Mouse (Mus musculus): ENCODE data around the gene Wipf1. TPM values are rescaled to one million over a fixed set of nuclear protein-coding genes. Genes with fewer than 3 reads are reported as not detected.

Gene Wipf1
- polyA plus RNA-seq, 1 experiment from 2014 or later = 1.9 TPM

- no peak overlapping the region for H3K4me2 ChIP-seq (replicated peaks)
- H3K36me3 ChIP-seq = no peaks in the 10 kb centered on the region
- H3K4me3 ChIP-seq = no peak overlapping the region
- H3K4me1 ChIP-seq = no peaks in the 10 kb centered on the region
- no peak overlapping the region for H3K9ac ChIP-seq (replicated peaks)
- 42% methylated on average over 1 of the region's 1 CpGs for WGBS
- H3K27me3 ChIP-seq = no peaks in the 10 kb centered on the region
- no peaks in the 10 kb centered on the region for H3K9me3 ChIP-seq
- no peak overlapping the region for H3K27ac ChIP-seq (replicated peaks)
- ATAC-seq (replicated peaks) = no peak
These were observed 10.2 kb upstream of the Wipf1 start for GRCm38 (mm10) chr2:73539697-73540096.

DNA sequence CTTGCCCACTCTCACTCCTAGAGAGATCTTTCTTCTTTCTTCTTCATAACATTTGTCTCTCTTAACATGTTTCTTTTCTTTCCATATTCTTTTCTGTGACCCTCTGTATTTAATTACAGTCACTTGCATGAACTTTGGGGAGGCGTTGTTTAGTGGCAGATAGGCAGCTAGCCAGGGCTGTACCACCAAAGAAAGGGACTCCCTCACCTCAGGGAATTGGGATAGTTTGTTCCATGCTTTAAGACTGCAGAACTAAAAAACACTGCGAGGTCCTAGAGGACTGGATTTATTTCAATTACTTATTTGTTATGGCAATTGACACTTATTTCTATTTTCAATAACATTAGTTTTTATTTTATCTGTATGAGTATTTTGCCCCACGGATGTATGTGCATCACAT lies 9.6 kb upstream of the Wipf1 start:
- H3K4me2 ChIP-seq (replicated peaks) = no peak overlapping the region
- H3K4me1 ChIP-seq = no peaks in the 10 kb centered on the region
- H3K27me3 ChIP-seq = no peaks in the 10 kb centered on the region
- 84% methylated on average over 3 of the region's 3 CpGs for WGBS
- no peaks in the 10 kb centered on the region for H3K9me3 ChIP-seq
- no peak overlapping the region for H3K9ac ChIP-seq (replicated peaks)
- no peaks in the 10 kb centered on the region for H3K36me3 ChIP-seq
- H3K27ac ChIP-seq (replicated peaks) = no peak overlapping the region
- no peak for ATAC-seq (replicated peaks)
- no peak overlapping the region for H3K4me3 ChIP-seq

DNA sequence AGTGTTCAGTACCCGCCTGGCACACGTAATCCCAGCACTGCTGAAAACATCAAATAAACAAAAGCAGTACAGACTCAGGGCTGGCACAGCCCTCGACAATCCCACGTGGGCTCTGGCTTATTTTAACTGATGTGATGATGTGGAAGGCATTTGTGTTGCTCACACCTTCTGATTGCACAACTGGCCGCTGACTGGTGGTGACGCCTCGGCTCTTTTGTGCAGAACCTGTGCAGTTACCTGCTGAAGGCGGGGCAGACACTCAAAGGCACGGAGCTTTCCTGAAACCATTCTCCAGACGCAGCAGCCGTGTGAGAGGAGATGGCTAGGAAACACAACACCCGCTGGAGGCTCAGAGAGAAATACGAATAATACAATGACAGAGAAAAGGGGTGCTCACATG lies 9.1 kb upstream of the Wipf1 start:
- no peak for ATAC-seq (replicated peaks)

GRCm38 (mm10) chr2:73536091-73536783 lies 6.7 kb upstream of the Wipf1 start:
- 84% methylated on average over 15 of the region's 15 CpGs for WGBS
- no peak for ATAC-seq (replicated peaks)
- Histone ChIP-seq H3K27ac (replicated peaks) (no peak overlapping the region), H3K4me2 (replicated peaks) (no peak overlapping the region), H3K4me1 (no peaks in the 10 kb centered on the region), H3K36me3 (no peaks in the 10 kb centered on the region), H3K9me3 (no peaks in the 10 kb centered on the region), H3K27me3 (0 out of 2 replicates have a peak, but pooled peaks cover 2% of the 10 kb centered on the region), H3K9ac (replicated peaks) (no peak overlapping the region), H3K4me3 (no peak overlapping the region)

More for the DNA sequence above, 9.1 kb upstream of the Wipf1 start:
- H3K27me3 ChIP-seq = no peaks in the 10 kb centered on the region
- no peaks in the 10 kb centered on the region for H3K4me1 ChIP-seq
- no peaks in the 10 kb centered on the region for H3K36me3 ChIP-seq
- H3K27ac ChIP-seq (replicated peaks) = no peak overlapping the region
- no peaks in the 10 kb centered on the region for H3K9me3 ChIP-seq
- H3K9ac ChIP-seq (replicated peaks) = no peak overlapping the region
- no peak overlapping the region for H3K4me3 ChIP-seq
- H3K4me2 ChIP-seq (replicated peaks) = no peak overlapping the region
- 78% methylated on average over 13 of the region's 13 CpGs for WGBS

- WGBS = 58% methylated on average over 10 of the region's 10 CpGs
- Histone ChIP-seq H3K36me3 (no peaks in the 10 kb centered on the region), H3K9ac (replicated peaks) (no peak overlapping the region), H3K27me3 (0 out of 2 replicates have a peak, but pooled peaks cover 3% of the 10 kb centered on the region), H3K9me3 (no peaks in the 10 kb centered on the region), H3K4me3 (no peak overlapping the region), H3K4me2 (replicated peaks) (no peak overlapping the region), H3K27ac (replicated peaks) (no peak overlapping the region), H3K4me1 (peaks cover 5% of the 10 kb centered on the region)
- ATAC-seq (replicated peaks) = no peak
These were observed 5.2 kb upstream of the Wipf1 start for GRCm38 (mm10) chr2:73534720-73535119.

DNA sequence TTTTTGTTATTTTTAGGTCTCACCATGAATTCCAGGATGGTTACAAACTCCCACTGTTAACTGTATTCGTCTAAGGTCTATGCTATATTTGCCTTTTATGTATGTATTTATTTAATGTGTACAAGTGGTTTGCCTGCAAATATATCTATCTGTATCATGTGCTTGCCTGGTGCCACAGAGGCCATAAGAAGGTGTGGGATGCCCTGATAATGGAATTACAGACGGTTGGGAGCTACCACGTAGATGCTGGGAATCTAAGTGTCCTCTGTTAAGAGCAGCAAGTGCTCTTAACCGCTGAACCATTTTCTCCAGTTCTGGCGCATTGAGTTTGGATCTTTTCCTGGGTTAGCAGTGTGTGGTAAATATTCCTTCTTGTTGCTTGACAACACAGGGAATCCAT lies 953 bp upstream of the Wipf1 start:
- no peak for ATAC-seq (replicated peaks)
- H3K36me3 ChIP-seq = no peaks in the 10 kb centered on the region
- H3K9ac ChIP-seq (replicated peaks) = no peak overlapping the region
- H3K27me3 ChIP-seq = peaks cover 3% of the 10 kb centered on the region; the same call in 1 of the 2 replicates
- H3K9me3 ChIP-seq = no peaks in the 10 kb centered on the region
- no peak overlapping the region for H3K4me2 ChIP-seq (replicated peaks)
- H3K27ac ChIP-seq (replicated peaks) = no peak overlapping the region
- peaks cover 12% of the 10 kb centered on the region for H3K4me1 ChIP-seq
- WGBS = 76% methylated on average over 5 of the region's 5 CpGs
- H3K4me3 ChIP-seq = no peak overlapping the region

DNA sequence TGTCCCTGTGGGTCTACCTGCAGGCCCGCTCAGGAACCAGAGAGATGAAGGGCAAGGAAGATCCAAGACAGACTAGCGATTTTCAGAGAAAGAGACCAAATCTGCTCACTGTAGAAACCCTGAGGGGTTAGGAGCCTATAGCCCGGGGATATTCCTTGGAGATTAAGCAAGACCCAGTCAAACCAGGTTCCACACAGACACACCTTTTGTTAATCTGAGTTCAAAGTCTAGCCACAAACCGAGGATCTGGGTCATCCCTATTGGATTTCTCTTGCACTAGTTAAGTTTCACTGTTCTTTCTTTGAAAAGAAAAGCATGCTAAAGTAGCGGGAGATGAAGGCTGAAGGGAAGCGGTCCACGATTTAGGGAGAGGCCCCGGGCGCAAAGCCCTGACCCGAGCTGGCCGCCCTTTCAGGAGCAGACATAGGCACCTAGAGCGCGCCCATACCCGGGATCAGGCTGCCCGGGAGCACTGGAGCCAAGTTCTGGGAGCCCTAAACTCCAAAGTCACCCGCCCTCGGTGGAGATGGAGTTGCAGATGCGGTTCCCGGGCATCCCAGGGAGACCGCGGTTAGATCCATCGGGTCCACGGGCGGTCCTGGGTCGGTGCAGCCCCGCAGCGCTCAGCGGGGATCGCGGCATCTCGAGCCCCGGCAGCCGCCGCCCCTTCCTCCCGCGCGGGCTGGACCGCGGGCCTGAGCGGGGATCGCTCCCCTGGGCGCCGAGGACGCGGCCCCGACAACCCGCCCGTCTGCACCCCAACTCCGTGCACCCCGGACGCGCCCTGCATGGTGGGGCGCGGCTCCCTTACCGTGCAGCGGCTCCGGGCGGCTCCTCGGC lies 798 bp downstream of the Wipf1 start:
- peak; percentile 81 for ATAC-seq (replicated peaks)
- no peak overlapping the region for H3K27ac ChIP-seq (replicated peaks)
- no peaks in the 10 kb centered on the region for H3K36me3 ChIP-seq
- peaks cover 3% of the 10 kb centered on the region; the same call in 1 of the 2 replicates for H3K27me3 ChIP-seq
- no peaks in the 10 kb centered on the region for H3K9me3 ChIP-seq
- H3K9ac ChIP-seq (replicated peaks) = peak overlapping the region; percentile 65
- peak overlapping the region; percentile 66 for H3K4me3 ChIP-seq
- H3K4me1 ChIP-seq = peaks cover 12% of the 10 kb centered on the region
- 2% methylated on average over 59 of the region's 59 CpGs for WGBS
- peak overlapping the region; percentile 92 for H3K4me2 ChIP-seq (replicated peaks)

GRCm38 (mm10) chr2:73527956-73528355 lies 1.6 kb downstream of the Wipf1 start:
- no peak overlapping the region for H3K27ac ChIP-seq (replicated peaks)
- no peaks in the 10 kb centered on the region for H3K36me3 ChIP-seq
- 87% methylated on average over 11 of the region's 11 CpGs for WGBS
- peaks cover 12% of the 10 kb centered on the region for H3K4me1 ChIP-seq
- H3K27me3 ChIP-seq = peaks cover 3% of the 10 kb centered on the region; the same call in 1 of the 2 replicates
- ATAC-seq (replicated peaks) = no peak
- no peaks in the 10 kb centered on the region for H3K9me3 ChIP-seq
- H3K4me3 ChIP-seq = no peak overlapping the region
- 0 out of 2 replicates have a peak overlapping the region, but pooled peaks have one; percentile 92 for H3K4me2 ChIP-seq (replicated peaks)
- no peak overlapping the region for H3K9ac ChIP-seq (replicated peaks)

GRCm38 (mm10) chr2:73526691-73527090 lies 2.8 kb downstream of the Wipf1 start:
- 79% methylated on average over 9 of the region's 9 CpGs for WGBS
- Histone ChIP-seq H3K4me2 (replicated peaks) (no peak overlapping the region), H3K4me1 (peaks cover 12% of the 10 kb centered on the region), H3K9me3 (no peaks in the 10 kb centered on the region), H3K4me3 (no peak overlapping the region), H3K36me3 (no peaks in the 10 kb centered on the region), H3K27me3 (peaks cover 3% of the 10 kb centered on the region; the same call in 1 of the 2 replicates), H3K27ac (replicated peaks) (no peak overlapping the region), H3K9ac (replicated peaks) (no peak overlapping the region)
- no peak for ATAC-seq (replicated peaks)

- no peaks in the 10 kb centered on the region for H3K9me3 ChIP-seq
These were observed 6.6 kb downstream of the Wipf1 start for GRCm38 (mm10) chr2:73522891-73523290.

DNA sequence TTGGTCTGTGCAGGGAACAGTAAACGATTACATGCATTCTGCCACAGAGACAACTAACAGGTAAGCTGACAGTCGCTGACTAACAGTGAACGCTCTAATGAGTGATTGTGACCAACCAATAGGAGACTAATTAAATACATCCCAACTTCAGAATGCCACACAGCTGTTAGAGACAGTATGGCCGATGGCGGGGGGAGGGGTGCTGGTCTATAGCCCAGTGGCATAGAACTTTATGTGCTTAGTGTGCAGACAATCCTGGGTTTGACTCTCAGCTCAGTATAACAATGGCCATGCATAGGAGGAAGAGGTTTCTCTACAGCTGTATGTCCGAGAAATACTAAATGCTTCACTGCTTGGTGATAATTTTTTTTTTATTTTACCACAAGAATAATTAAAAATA lies 7.2 kb downstream of the Wipf1 start:
- Histone ChIP-seq H3K9me3 (no peaks in the 10 kb centered on the region), H3K27me3 (no peaks in the 10 kb centered on the region), H3K4me2 (replicated peaks) (no peak overlapping the region), H3K4me1 (no peaks in the 10 kb centered on the region), H3K27ac (replicated peaks) (no peak overlapping the region), H3K9ac (replicated peaks) (no peak overlapping the region), H3K36me3 (no peaks in the 10 kb centered on the region), H3K4me3 (no peak overlapping the region)
- ATAC-seq (replicated peaks) = no peak
- 62% methylated on average over 6 of the region's 6 CpGs for WGBS

More at GRCm38 (mm10) chr2:73522891-73523290, 6.6 kb downstream of the Wipf1 start:
- no peaks in the 10 kb centered on the region; the same call in 1 of the 2 replicates for H3K27me3 ChIP-seq
- H3K4me1 ChIP-seq = no peaks in the 10 kb centered on the region
- no peak overlapping the region for H3K27ac ChIP-seq (replicated peaks)
- WGBS = 70% methylated on average over 8 of the region's 8 CpGs
- H3K4me3 ChIP-seq = no peak overlapping the region
- ATAC-seq (replicated peaks) = no peak
- H3K4me2 ChIP-seq (replicated peaks) = no peak overlapping the region
- no peaks in the 10 kb centered on the region for H3K36me3 ChIP-seq
- H3K9ac ChIP-seq (replicated peaks) = no peak overlapping the region

DNA sequence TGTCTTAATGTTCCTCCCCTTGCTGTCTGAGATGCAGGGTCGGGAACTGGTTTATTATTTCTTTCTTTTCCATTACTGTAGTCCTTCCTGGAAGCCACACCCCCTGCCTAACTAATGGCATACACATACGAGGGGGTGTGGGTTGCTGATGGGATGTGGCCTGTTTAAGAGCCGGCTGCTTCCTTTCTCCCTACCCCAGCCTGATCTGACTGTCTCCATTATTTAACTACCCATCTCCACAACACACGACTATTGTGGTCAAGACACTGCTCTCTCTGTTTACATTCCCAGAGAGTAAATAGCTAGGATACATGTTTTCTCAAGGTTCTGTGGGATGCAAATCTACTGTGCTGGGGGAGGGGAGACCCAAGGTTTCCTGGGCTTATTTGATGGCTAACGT lies 7.8 kb downstream of the Wipf1 start:
- Histone ChIP-seq H3K9me3 (no peaks in the 10 kb centered on the region), H3K36me3 (no peaks in the 10 kb centered on the region), H3K27me3 (no peaks in the 10 kb centered on the region), H3K4me3 (no peak overlapping the region), H3K4me1 (no peaks in the 10 kb centered on the region), H3K9ac (replicated peaks) (no peak overlapping the region), H3K4me2 (replicated peaks) (no peak overlapping the region), H3K27ac (replicated peaks) (no peak overlapping the region)
- ATAC-seq (replicated peaks) = no peak
- 40% methylated on average over 5 of the region's 5 CpGs for WGBS

All from forebrain, embryonic 15.5 days (tissue).